Mouse (Mus musculus): ENCODE measurements around the gene Ninl. TPM values are rescaled to one million over a fixed set of nuclear protein-coding genes. Genes with fewer than 3 reads are reported as not detected.

The Ninl gene
- polyA plus RNA-seq, 1 experiment = 2.4 TPM

GRCm38 (mm10) chr2:151003796-151004195, 35.4 kb downstream of the Ninl start:
- Histone ChIP-seq H3K4me1 (ENCODE audit: control insufficient read depth) (peaks cover 86% of the 10 kb centered on the region), H3K36me3 (ENCODE audit: control insufficient read depth) (peaks cover 12% of the 10 kb centered on the region), H3K4me3 (replicated peaks) (peak overlapping the region; percentile 3), H3K27me3 (ENCODE audit: control insufficient read depth) (no peaks in the 10 kb centered on the region; the same call in 1 of the 2 replicates), H3K9me3 (ENCODE audit: control insufficient read depth, low read length) (no peaks in the 10 kb centered on the region)
- TF ChIP-seq TAL1 (IDR thresholded peaks at IDR 0.05; ENCODE audit: low read length) = no peak
- TF ChIP-seq GATA1 (IDR thresholded peaks at IDR 0.05; ENCODE audit: low read length) = no peak

- peaks cover 28% of the 10 kb centered on the region for H3K36me3 ChIP-seq (ENCODE audit: control insufficient read depth)
- TF ChIP-seq GATA1 (IDR thresholded peaks at IDR 0.05; ENCODE audit: low read length) (no peak), TAL1 (IDR thresholded peaks at IDR 0.05; ENCODE audit: low read length) (no peak)
- H3K27me3 ChIP-seq (ENCODE audit: control insufficient read depth) = no peaks in the 10 kb centered on the region
- peaks cover 74% of the 10 kb centered on the region for H3K4me1 ChIP-seq (ENCODE audit: control insufficient read depth)
- no peak overlapping the region for H3K4me3 ChIP-seq (replicated peaks)
- no peaks in the 10 kb centered on the region for H3K9me3 ChIP-seq (ENCODE audit: control insufficient read depth, low read length)
Observed at GRCm38 (mm10) chr2:151001619-151002175, 37.5 kb downstream of the Ninl start.

- Histone ChIP-seq H3K4me3 (replicated peaks) (no peak overlapping the region), H3K27me3 (ENCODE audit: control insufficient read depth) (no peaks in the 10 kb centered on the region), H3K4me1 (ENCODE audit: control insufficient read depth) (peaks cover 65% of the 10 kb centered on the region), H3K36me3 (ENCODE audit: control insufficient read depth) (peaks cover 26% of the 10 kb centered on the region), H3K9me3 (ENCODE audit: control insufficient read depth, low read length) (no peaks in the 10 kb centered on the region)
- TF ChIP-seq TAL1 (IDR thresholded peaks at IDR 0.05; ENCODE audit: low read length) = no peak
- no peak for TF ChIP-seq GATA1 (IDR thresholded peaks at IDR 0.05; ENCODE audit: low read length)
Observed at GRCm38 (mm10) chr2:151000402-151001178, 38.6 kb downstream of the Ninl start.

- Histone ChIP-seq H3K27me3 (ENCODE audit: control insufficient read depth) (no peaks in the 10 kb centered on the region), H3K36me3 (ENCODE audit: control insufficient read depth) (peaks cover 23% of the 10 kb centered on the region), H3K4me1 (ENCODE audit: control insufficient read depth) (peaks cover 56% of the 10 kb centered on the region), H3K4me3 (replicated peaks) (no peak overlapping the region), H3K9me3 (ENCODE audit: control insufficient read depth, low read length) (no peaks in the 10 kb centered on the region)
- TF ChIP-seq TAL1 (IDR thresholded peaks at IDR 0.05; ENCODE audit: low read length) = no peak
- TF ChIP-seq GATA1 (IDR thresholded peaks at IDR 0.05; ENCODE audit: low read length) = no peak
Observed at GRCm38 (mm10) chr2:150999021-150999420, 40.2 kb downstream of the Ninl start.

GRCm38 (mm10) chr2:150997618-150998017, 41.6 kb downstream of the Ninl start:
- H3K9me3 ChIP-seq (ENCODE audit: control insufficient read depth, low read length) = no peaks in the 10 kb centered on the region
- peaks cover 26% of the 10 kb centered on the region for H3K36me3 ChIP-seq (ENCODE audit: control insufficient read depth)
- peaks cover 44% of the 10 kb centered on the region for H3K4me1 ChIP-seq (ENCODE audit: control insufficient read depth)
- no peaks in the 10 kb centered on the region for H3K27me3 ChIP-seq (ENCODE audit: control insufficient read depth)
- H3K4me3 ChIP-seq (replicated peaks) = no peak overlapping the region
- TF ChIP-seq GATA1 (IDR thresholded peaks at IDR 0.05; ENCODE audit: low read length) (no peak), TAL1 (IDR thresholded peaks at IDR 0.05; ENCODE audit: low read length) (no peak)

GRCm38 (mm10) chr2:150995324-150995723, 43.9 kb downstream of the Ninl start:
- no peak for TF ChIP-seq TAL1 (IDR thresholded peaks at IDR 0.05; ENCODE audit: low read length)
- Histone ChIP-seq H3K9me3 (ENCODE audit: control insufficient read depth, low read length) (no peaks in the 10 kb centered on the region), H3K4me1 (ENCODE audit: control insufficient read depth) (peaks cover 32% of the 10 kb centered on the region), H3K36me3 (ENCODE audit: control insufficient read depth) (peaks cover 35% of the 10 kb centered on the region), H3K27me3 (ENCODE audit: control insufficient read depth) (no peaks in the 10 kb centered on the region), H3K4me3 (replicated peaks) (no peak overlapping the region)

GRCm38 (mm10) chr2:150991050-150991449, 48.1 kb downstream of the Ninl start:
- no peaks in the 10 kb centered on the region for H3K9me3 ChIP-seq (ENCODE audit: control insufficient read depth, low read length)
- no peak overlapping the region for H3K4me3 ChIP-seq (replicated peaks)
- peaks cover 18% of the 10 kb centered on the region for H3K4me1 ChIP-seq (ENCODE audit: control insufficient read depth)
- peaks cover 17% of the 10 kb centered on the region for H3K36me3 ChIP-seq (ENCODE audit: control insufficient read depth)
- no peaks in the 10 kb centered on the region for H3K27me3 ChIP-seq (ENCODE audit: control insufficient read depth)
- TF ChIP-seq TAL1 (IDR thresholded peaks at IDR 0.05; ENCODE audit: low read length) = no peak
- no peak for TF ChIP-seq GATA1 (IDR thresholded peaks at IDR 0.05; ENCODE audit: low read length)

- no peak overlapping the region for H3K4me3 ChIP-seq (replicated peaks)
- TF ChIP-seq GATA1 (IDR thresholded peaks at IDR 0.05; ENCODE audit: low read length) (no peak), TAL1 (IDR thresholded peaks at IDR 0.05; ENCODE audit: low read length) (no peak)
- H3K4me1 ChIP-seq (ENCODE audit: control insufficient read depth) = peaks cover 16% of the 10 kb centered on the region
Observed at GRCm38 (mm10) chr2:150990506-150990905, 48.7 kb downstream of the Ninl start.

GRCm38 (mm10) chr2:150985359-150985758, 53.8 kb downstream of the Ninl start:
- TF ChIP-seq TAL1 (IDR thresholded peaks at IDR 0.05; ENCODE audit: low read length) (no peak), GATA1 (IDR thresholded peaks at IDR 0.05; ENCODE audit: low read length) (no peak)
- H3K36me3 ChIP-seq (ENCODE audit: control insufficient read depth) = peaks cover 2% of the 10 kb centered on the region
- no peak overlapping the region for H3K4me3 ChIP-seq (replicated peaks)
- peaks cover 28% of the 10 kb centered on the region for H3K4me1 ChIP-seq (ENCODE audit: control insufficient read depth)
- no peaks in the 10 kb centered on the region for H3K9me3 ChIP-seq (ENCODE audit: control insufficient read depth, low read length)
- no peaks in the 10 kb centered on the region for H3K27me3 ChIP-seq (ENCODE audit: control insufficient read depth)

More at GRCm38 (mm10) chr2:150990506-150990905, 48.7 kb downstream of the Ninl start:
- H3K9me3 ChIP-seq (ENCODE audit: control insufficient read depth, low read length) = no peaks in the 10 kb centered on the region
- peaks cover 17% of the 10 kb centered on the region for H3K36me3 ChIP-seq (ENCODE audit: control insufficient read depth)
- H3K27me3 ChIP-seq (ENCODE audit: control insufficient read depth) = no peaks in the 10 kb centered on the region
